Mouse (Mus musculus) kidney, embryonic 14.5 days (tissue): ENCODE data around the gene Aox3. TPM values are rescaled to one million over a fixed set of nuclear protein-coding genes. Genes with fewer than 3 reads are reported as not detected.

Experiments
- ATAC-seq: fragments of 200-750 bp; cut with Nextera tagmentation; 2 replicates; pipeline ENCODE4 v1.8.0; 2017; ENCODE audit warnings: moderate number of reproducible peaks, mild to moderate bottlenecking, moderate TSS enrichment, moderate library complexity; ENCODE audit not compliant: low FRiP score, low TSS enrichment
- H3K27ac ChIP-seq: fragments of 300-500 bp; sonication (generic); 2 replicates; pipeline ENCODE4 v1.5.1; 2014; ENCODE audit warnings: low read depth, mild to moderate bottlenecking, low read length, moderate library complexity, mixed read lengths
- H3K27me3 ChIP-seq: fragments of 300-500 bp; sonication (generic); 2 replicates; pipeline ENCODE4 v1.6.1; 2014; ENCODE audit warnings: mild to moderate bottlenecking, low read length; ENCODE audit not compliant: control insufficient read depth, insufficient read depth
- H3K36me3 ChIP-seq: fragments of 300-500 bp; sonication (generic); 2 replicates; pipeline ENCODE4 v1.6.1; 2014; ENCODE audit warnings: low read length, mixed read lengths; ENCODE audit not compliant: control insufficient read depth, insufficient read depth
- H3K4me1 ChIP-seq: fragments of 300-500 bp; sonication (generic); 2 replicates; pipeline ENCODE4 v1.6.1; 2014; ENCODE audit warnings: low read length, mixed read lengths; ENCODE audit not compliant: control insufficient read depth, insufficient read depth
- H3K4me2 ChIP-seq: fragments of 300-500 bp; sonication (generic); replicated peaks from 2 replicates; pipeline ENCODE4 v1.6.1; 2014; ENCODE audit warnings: low read depth, mild to moderate bottlenecking, low read length
- H3K4me3 ChIP-seq: fragments of 300-500 bp; sonication (generic); 2 replicates; pipeline ENCODE4 v1.5.1; 2014; ENCODE audit warnings: mild to moderate bottlenecking, low read length
- H3K9ac ChIP-seq: fragments of 300-500 bp; sonication (generic); 2 replicates; pipeline ENCODE4 v1.6.1; 2014; ENCODE audit warnings: low read depth, mild to moderate bottlenecking, low read length, moderate library complexity
- H3K9me3 ChIP-seq: fragments of 300-500 bp; sonication (generic); 2 replicates; pipeline ENCODE4 v1.6.1; 2016; ENCODE audit warnings: low read length; ENCODE audit not compliant: control insufficient read depth
- WGBS: fragments of 180-500 bp; shearing (Covaris S2); extraction: QIAGEN DNeasy Blood & Tissue Kit; methylation state at CpG from one replicate; pipeline ENCODE4 v1.1.7; 2014; 5-methylcytosine and 5-hydroxymethylcytosine counted together
- polyA plus RNA-seq: library from polyadenylated mRNA; unstranded; fragments of >200 nt; fragmentation: Nextera tagmentation; extraction: Ambion mirVana; gene quantifications from 2 replicates; pipeline ENCODE4 v1.2.1, GENCODE M21; 2014

The Aox3 gene
- polyA plus RNA-seq, 1 experiment from 2014 or later: 5.0 TPM

DNA sequence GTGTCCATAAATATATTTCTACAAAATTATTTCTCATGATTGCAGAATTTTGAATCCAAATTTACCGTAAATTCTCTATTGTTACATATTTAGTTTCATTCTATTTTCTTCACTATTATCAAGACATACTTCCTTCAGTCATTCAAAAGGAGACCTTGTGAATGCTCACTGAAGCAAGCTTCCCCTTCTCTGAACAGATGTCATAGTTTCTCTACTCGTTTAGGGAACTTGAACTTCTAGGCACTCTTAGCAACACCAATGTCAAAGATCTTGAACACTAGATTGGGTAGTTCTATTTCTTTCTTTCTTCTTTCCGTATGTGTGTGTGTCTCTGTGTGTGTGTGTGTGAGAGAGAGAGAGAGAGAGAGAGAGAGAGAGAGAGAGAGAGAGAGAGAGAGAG, 131.6 kb downstream of the Aox3 start:
- WGBS: 72% methylated on average over 3 of the region's 3 CpGs
- ATAC-seq: no peak

DNA sequence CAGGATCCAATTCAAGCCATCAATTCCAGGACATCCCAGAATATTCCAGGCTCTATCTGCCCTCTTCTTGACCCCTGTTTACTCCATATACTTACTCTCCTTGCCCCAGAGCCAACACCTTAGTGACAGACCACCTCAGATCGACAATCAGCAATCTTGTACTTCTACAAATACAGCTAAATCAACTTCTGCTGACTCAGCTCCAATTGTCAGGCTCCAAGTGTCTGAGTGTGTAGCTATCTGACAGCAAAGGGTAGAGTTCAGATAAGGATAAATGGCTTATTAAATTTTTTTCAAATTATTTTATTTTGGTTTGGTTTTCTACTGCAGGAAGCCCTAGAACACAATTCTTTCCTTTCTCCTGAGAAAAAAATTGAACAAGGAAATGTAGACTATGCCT, 135.6 kb downstream of the Aox3 start:
- Histone ChIP-seq H3K4me2 (no peak overlapping the region), H3K4me3 (no peak overlapping the region), H3K4me1 (no peaks in the 10 kb centered on the region), H3K27ac (no peak overlapping the region), H3K9ac (no peak overlapping the region), H3K9me3 (no peaks in the 10 kb centered on the region), H3K36me3 (no peaks in the 10 kb centered on the region), H3K27me3 (no peaks in the 10 kb centered on the region)
- 78% methylated on average over 1 of the region's 1 CpGs for WGBS
- no peak for ATAC-seq

More for the DNA sequence above, 131.6 kb downstream of the Aox3 start:
- Histone ChIP-seq H3K27ac (no peak overlapping the region), H3K27me3 (no peaks in the 10 kb centered on the region), H3K4me1 (no peaks in the 10 kb centered on the region), H3K9me3 (no peaks in the 10 kb centered on the region), H3K4me3 (no peak overlapping the region), H3K9ac (no peak overlapping the region), H3K4me2 (no peak overlapping the region), H3K36me3 (no peaks in the 10 kb centered on the region)

Other genes starting within 250 kb of the Aox3 start
- gene Sgo2a, start 117.2 kb upstream of the Aox3 start, polyA plus RNA-seq: 19.6 and 23.7 TPM in 2 replicates
- 10.3 and 16.1 TPM in 2 replicates for gene Kctd18, start 94.2 kb upstream of the Aox3 start, polyA plus RNA-seq
- 0.11 and 0.23 TPM in 2 replicates for gene Aox1, start 83.2 kb upstream of the Aox3 start, polyA plus RNA-seq
- 0.14 TPM in 1 of 2 replicates, not detected in the other for gene Aox4, start 97.3 kb downstream of the Aox3 start, polyA plus RNA-seq
- gene Aox2, start 165.2 kb downstream of the Aox3 start, polyA plus RNA-seq: 0.06 and 0.12 TPM in 2 replicates